Mouse (Mus musculus) brain, embryonic 18.5 days (tissue): Measurements from ENCODE around the gene Aicda.

ENCODE experiments used
- DNase-seq: peaks from one replicate; pipeline ENCODE4 v3.0.0-alpha.2; 2012; ENCODE audit warnings: low read depth, low spot score

Aicda gene

GRCm38 (mm10) chr6:122601031-122601430 is 47.4 kb downstream of the Aicda start:
- no peak for DNase-seq

GRCm38 (mm10) chr6:122601615-122602014 is 48.0 kb downstream of the Aicda start:
- DNase-seq: no peak

GRCm38 (mm10) chr6:122602242-122602991 is 48.8 kb downstream of the Aicda start, which contains the start of gene Apobec1:
TSS of gene Apobec1 (minus strand) at chr6:122602444.
- no peak for DNase-seq

GRCm38 (mm10) chr6:122602992-122603322 is 49.4 kb downstream of the Aicda start:
- no peak for DNase-seq

- DNase-seq: no peak
Observed at GRCm38 (mm10) chr6:122604260-122604659, 50.7 kb downstream of the Aicda start.

GRCm38 (mm10) chr6:122605483-122605882 is 51.9 kb downstream of the Aicda start:
- DNase-seq: no peak

GRCm38 (mm10) chr6:122606661-122607060 is 53.1 kb downstream of the Aicda start:
- DNase-seq: no peak

GRCm38 (mm10) chr6:122607700-122608099 is 54.1 kb downstream of the Aicda start:
- no peak for DNase-seq

- DNase-seq: no peak
Observed at GRCm38 (mm10) chr6:122608434-122609376, 55.1 kb downstream of the Aicda start.

- DNase-seq: no peak
Observed at GRCm38 (mm10) chr6:122609377-122609728, 55.8 kb downstream of the Aicda start.

GRCm38 (mm10) chr6:122609771-122610170 is 56.2 kb downstream of the Aicda start, which contains the start of gene Gdf3:
TSS of gene Gdf3 (minus strand) at chr6:122610087.
- no peak for DNase-seq

GRCm38 (mm10) chr6:122612426-122612825 is 58.8 kb downstream of the Aicda start:
- no peak for DNase-seq
